Mouse (Mus musculus) heart, postnatal 0 days (tissue): ENCODE data around the gene N4bp2l1.

ENCODE experiments used
- CTCF ChIP-seq: IDR thresholded peaks from 2 replicates; pipeline ENCODE4 v1.5.1; 2016; ENCODE audit warnings: antibody characterized with exemption, control low read depth, low read depth
- EP300 ChIP-seq: IDR thresholded peaks from 2 replicates; pipeline ENCODE4 v1.6.1; 2016; ENCODE audit warnings: antibody characterized with exemption, low read depth

- TF ChIP-seq EP300 (no peak), CTCF (no peak)
These were observed 9.1 kb upstream of the N4bp2l1 start for GRCm38 (mm10) chr5:150606131-150606530.
